Mouse (Mus musculus): Measurements from ENCODE around the gene Slc46a1.

The Slc46a1 gene

DNA sequence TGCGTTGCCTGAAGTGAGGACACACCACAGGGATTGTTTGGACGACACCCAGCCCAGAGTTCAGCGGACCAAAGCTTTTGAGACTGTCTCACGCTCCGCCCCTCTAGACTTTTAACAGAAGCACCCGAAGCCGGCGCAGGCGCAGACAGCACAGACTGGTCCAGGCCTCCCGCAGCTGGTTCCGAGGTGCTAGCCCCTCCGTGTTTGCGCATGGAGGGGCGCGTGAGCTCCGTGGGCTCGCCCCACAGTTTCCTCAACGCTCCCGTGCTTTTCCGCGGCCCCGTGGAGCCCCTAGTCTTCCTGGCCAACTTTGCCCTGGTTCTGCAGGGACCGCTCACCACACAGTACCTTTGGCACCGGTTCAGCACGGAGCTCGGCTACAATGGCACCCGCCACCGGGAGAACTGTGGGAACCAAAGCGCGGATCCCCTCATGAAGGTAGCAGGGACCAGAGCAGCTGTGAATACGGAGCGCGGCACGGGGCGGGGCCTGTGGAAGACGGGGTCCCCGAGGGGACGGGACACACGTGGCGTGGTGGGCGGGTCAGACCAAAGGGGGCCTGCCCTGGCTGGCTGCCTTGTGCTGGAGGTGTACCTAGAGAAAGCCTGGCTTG is at the start of gene Slc46a1:
Gene Slc46a1, plus strand, starts transcription at position 130 of the 613 bp plus-strand sequence.
- DNase-seq: peak; percentile 98

DNA sequence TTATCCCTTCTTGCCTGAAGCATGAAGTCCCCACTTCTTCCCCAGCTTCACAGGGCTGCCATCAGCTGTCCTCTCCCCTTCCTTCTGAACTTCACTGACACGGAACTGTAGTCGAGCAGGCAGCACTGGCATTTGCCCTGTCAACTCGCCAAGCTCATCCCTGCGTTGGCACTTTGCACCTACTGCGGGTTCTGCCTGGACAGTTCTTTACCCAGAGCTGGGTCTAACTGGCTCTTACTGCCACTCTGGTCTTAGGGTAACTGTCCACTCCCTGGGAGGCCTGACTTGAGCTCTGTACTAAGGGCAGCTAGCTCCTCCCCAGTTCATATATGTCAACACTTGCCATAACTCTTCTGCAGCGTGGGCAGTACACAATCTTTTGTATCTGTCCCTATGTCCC is 48.6 kb upstream of the Slc46a1 start:
- no peak for DNase-seq

- no peak for DNase-seq
Measured at GRCm38 (mm10) chr11:78420263-78420889, 45.1 kb upstream of the Slc46a1 start.

DNA sequence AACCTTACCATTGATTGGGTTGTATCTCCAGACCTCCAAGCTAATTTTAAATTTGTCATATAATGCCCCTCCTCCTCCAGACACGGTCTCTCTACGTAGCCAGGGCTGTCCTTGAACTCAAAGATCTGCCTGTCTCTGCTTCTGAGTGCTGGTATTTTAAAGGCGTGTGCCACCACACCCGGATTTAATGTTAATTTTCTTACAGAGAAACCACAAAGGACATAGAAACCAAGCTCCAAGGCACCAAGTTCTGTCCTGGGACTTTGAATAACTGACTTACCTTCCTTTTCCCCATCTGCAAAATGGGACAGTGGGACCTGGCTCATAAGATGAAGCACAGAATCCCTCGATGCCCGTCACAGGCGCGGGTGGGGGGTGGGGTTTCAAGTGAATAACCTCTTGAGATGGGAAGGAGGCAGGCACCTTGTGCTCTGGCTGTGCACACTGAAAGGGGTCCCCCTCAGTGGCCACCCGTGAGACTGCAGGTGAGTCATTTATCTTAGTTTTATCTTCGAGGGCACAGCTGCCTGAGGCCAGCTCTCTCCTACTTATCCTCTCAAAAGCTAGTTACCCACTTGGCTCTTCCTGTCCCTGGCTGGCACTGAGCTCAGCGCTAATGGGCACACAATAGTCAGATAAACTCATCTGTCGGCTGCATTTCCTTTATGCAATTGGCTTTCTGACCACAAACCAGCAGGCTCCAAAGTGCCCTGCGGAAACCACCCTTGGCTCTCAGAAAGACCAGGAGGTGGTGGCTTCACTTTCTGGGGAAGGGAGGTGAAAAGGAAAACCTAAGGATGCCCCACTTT is 44.1 kb upstream of the Slc46a1 start:
- no peak for DNase-seq

DNA sequence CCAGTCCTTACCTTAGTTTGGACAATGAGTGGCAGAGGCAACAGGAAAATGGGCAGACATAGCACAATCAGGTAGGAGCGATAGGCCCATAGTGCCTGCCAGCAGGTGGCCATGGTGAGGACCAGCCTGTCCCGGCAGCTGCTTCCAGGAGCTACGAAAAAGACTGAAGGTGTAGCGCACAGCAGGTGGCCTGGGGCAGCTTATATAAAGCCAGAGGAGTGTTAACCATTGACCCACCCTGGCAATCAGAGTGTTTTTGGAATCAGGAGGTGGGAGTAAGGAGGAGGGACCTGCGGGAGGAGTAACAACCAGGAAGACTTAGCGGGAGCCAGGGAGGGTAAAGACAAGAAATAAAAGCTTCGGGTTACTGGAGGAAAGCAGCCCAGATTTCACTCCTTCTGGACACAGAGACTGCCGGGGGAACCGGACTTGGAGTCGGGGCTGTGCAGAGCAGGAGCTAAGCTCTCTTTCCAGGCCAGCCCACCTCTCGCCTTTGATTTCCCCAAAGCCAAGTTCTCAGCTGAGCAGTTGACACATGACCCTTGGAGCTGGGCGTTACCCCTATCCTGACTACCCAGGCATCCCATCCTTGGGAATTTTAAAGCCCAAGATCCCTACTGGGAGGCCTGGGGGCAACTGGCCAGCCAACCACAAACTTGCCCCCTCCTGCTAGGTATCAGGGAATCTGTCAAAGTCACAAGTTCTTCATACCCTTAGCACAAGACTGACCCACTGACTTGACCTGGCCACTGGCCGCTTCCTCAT is 43.3 kb upstream of the Slc46a1 start, which contains the start of gene Slc13a2:
Gene Slc13a2, minus strand, starts transcription at position 163 of the 765 bp plus-strand sequence.
- DNase-seq: no peak

- DNase-seq: no peak
Measured at GRCm38 (mm10) chr11:78424352-78424751, 41.1 kb upstream of the Slc46a1 start.

GRCm38 (mm10) chr11:78425572-78425971 is 39.9 kb upstream of the Slc46a1 start:
- no peak for DNase-seq

- DNase-seq: no peak
Measured at GRCm38 (mm10) chr11:78427655-78428054, 37.8 kb upstream of the Slc46a1 start.

DNA sequence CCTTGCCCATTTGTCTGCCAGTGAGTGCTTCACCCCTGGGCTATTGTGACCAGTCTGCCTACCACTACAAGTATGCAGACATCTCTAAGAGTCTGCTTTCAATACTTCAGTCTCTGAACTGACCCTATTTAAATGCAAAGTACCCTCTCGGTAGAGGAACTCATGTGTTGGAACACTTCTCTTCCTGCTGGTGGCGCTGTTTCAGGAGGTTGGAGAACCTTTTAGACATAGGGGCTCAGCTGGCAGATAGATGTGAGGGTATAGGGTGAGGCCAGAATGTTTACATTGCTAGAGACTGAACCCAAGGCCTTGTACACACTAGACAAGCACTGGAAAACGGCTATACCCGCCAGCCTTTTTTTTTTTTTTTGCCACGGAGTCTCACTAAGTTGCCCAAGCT is 37.2 kb upstream of the Slc46a1 start:
- DNase-seq: no peak

DNA sequence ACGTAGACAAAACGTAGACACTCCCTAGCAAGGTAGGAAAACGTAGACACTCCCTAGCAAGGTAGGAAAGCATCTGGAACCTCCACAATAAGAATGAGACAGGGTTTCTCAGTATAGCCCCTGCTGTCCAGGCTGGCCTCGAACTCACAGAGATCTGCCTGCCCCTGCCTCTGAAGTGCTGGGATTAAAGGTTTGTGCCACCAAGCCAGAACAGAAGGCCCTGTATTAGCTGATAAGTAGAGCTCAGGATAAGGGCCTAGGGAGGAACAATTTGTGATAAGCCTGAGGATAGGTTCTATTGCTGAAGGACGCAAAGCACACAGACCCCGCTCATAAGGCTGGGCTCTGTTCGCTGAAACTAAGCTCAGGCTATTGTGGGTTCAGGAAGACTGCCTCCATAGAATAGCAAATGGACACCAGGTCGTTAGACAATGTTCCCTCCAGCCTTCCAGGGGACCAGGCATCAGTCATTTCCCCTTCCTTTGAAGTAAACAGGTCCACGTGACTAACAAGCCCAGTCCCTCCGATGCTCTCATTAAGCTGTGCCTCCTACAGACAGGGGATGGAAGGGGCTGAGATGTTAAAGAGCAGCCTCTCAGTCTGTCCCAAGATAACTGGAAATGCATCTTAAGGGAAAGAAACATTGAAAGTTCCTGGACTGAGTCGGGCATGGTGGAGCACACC is 35.2 kb upstream of the Slc46a1 start:
- no peak for DNase-seq

DNA sequence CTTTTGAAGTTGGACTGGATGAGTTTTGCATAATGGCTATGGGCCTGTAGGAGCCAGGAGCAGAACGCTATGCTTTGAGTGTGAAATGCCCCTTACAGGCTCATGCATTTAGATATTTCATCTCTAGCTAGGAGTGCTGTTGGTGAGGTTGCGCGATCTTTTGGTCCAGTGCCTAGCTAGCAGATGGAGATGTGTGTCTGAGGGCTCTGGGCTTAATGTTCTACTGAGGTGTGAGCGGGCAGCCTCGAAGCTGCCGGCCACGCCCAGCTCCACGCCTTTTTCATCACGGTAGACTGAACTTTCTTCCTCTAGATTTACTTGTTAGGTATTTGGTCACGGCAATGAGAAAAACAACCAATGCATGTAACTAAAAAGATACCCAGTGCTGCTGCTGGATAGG is 34.3 kb upstream of the Slc46a1 start:
- DNase-seq: no peak

DNA sequence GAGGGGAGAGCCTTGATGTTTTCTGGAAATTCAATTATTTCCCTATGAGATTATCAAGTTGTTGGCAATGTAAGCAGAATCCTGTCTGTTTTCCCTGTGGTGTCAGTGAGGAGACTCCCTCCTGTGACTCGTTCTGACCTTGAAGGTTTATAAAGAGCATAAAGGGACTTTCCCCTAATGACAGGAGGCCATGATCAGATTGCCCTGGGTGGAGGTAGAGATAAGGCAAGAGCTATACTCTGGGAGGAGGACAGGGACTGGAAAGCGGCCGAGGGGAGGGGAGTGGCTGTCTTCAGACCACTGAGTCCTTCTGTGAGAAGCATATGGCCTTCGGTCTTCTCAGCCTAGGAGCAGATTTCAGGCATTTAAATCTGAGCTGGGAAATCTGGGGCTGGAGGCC is 31.4 kb upstream of the Slc46a1 start:
- DNase-seq: no peak

DNA sequence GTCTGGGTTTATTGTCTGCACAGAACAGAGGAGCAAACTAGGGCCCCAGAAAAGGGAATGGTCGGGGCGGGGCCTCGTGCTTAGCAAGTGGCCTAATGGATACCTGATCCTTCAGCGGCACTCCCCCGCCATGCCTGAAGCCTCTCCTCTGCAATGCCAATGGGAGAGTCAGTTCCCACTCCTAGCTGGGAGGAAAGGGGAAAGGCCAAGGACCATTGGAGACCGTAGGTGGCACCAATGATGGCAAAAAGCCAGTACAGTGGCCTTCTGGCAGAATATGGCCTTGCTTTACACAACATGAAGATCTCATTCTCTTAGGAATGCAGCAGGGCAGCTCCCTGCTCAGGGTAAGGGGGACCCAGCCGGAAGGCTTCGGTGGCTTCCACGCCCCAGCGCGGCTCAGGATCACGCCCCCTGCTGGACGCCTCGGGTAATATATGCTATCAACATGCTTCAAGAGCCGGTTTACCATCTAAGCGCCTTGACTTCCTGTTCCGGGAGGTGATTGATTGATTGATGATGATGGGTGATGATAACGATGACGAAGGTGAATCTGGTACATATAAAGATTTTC is 29.6 kb upstream of the Slc46a1 start:
- DNase-seq: no peak

- no peak for DNase-seq
Measured at GRCm38 (mm10) chr11:78437182-78437581, 28.3 kb upstream of the Slc46a1 start.

DNA sequence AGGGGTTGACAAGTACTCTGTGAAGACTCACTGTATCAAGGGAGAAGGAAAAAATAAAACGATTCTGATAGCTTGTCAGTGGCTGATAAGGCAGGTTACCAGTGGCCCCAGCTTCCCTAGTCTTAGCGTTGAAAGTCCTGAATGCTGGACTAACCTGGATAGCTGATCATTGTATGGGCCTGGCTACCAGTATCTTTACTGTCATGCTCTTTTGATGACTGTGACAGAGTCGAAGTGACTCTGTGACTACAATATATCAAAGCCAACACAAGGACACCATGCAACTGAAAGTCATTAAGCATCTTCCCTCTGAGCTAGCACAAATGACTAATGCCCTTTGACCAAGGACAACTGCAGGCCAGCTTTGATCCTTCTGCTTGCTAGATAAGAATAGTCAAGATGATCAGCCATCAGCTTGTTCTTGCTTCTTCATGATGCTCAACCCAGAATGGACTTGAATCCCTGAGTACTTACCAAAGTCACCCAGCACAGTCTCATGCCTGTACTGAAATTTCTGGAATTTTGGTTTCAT is 27.0 kb upstream of the Slc46a1 start:
- DNase-seq: no peak

- no peak for DNase-seq
Measured at GRCm38 (mm10) chr11:78443115-78443514, 22.4 kb upstream of the Slc46a1 start.

DNA sequence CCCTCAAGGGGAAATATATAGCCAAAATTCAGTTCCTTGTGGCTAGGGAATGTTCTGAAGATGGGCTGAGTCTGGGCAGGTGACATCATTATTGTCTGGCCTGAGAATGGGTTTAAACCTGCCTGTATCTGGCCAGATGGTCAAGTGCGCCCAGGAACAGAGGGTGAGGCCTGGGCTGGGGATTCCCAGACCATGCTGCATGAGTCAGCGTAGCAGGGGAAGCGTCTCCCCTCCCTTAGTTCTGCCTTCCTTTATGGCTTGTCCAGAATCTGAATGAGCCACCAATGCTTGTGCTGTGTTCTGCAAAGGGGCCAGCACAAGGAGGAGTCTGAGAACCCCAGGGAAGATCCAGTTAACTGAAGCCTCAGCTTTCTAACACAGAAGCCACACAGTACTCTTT is 18.3 kb upstream of the Slc46a1 start:
- DNase-seq: no peak

- DNase-seq: no peak
Measured at GRCm38 (mm10) chr11:78448242-78448641, 17.3 kb upstream of the Slc46a1 start.

GRCm38 (mm10) chr11:78450337-78450736 is 15.2 kb upstream of the Slc46a1 start:
- no peak for DNase-seq

- no peak for DNase-seq
Measured at GRCm38 (mm10) chr11:78453675-78454074, 11.8 kb upstream of the Slc46a1 start.

DNA sequence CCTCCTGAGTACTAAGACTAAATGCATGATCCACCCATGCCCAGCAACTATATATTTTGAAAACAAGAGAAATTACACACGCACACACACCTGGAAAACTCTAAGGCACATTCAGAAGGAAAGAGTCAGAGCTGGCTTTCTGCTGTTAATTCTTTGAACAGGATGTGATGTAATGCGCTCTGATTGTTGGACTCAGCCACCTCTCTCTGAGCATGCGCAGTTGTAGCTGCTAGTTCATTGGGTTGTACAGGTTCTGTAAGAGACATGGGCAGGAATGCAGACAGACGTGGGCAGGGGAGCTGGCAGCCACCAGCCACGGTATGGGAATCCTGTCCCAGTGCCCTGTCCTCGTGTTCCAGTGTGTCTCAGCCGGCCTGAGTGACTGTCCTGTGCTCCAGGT is 11.2 kb upstream of the Slc46a1 start:
- no peak for DNase-seq

DNA sequence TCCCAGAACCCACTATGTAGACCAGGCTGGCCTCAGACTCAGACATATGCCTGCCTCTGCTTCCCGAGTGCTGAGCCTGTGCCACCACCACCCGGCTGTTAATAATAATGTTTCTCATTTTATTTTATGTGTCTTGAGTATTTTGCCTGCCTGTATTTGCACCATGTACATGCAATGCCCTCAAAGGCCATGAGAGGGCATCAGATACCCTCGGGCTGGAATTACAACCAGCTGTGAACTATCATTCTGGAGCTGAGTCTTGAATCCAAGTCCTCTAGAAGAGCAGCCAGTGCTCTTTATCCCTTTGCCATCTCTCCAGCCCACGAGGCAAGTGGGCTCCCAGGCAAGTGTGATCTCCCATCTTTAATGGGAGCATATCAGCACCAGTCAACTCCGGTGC is 10.2 kb upstream of the Slc46a1 start:
- DNase-seq: no peak

All from heart, adult 11 months (tissue).